Mouse (Mus musculus): ENCODE results near the gene Rabl3. TPM values are rescaled to one million over a fixed set of nuclear protein-coding genes. Genes with fewer than 3 reads are reported as not detected.

The Rabl3 gene
- polyA plus RNA-seq, 1 experiment from 2014 or later = 19.8 TPM

GRCm38 (mm10) chr16:37580651-37581050, 41.0 kb downstream of the Rabl3 start:
- Histone ChIP-seq H3K4me2 (peak overlapping the region; percentile 24), H3K9ac (no peak overlapping the region), H3K4me1 (peaks cover 17% of the 10 kb centered on the region), H3K4me3 (peak overlapping the region; percentile 25), H3K27ac (peak overlapping the region; percentile 54; the same call in 1 of the 2 replicates), H3K36me3 (no peaks in the 10 kb centered on the region), H3K9me3 (replicated peaks) (no peaks in the 10 kb centered on the region), H3K27me3 (replicated peaks) (peaks cover 8% of the 10 kb centered on the region)
- 61% methylated on average over 4 of the region's 4 CpGs for WGBS (ENCODE audit: insufficient replicate concordance)
- ATAC-seq = no peak

- WGBS (ENCODE audit: insufficient replicate concordance) = 74% methylated on average over 3 of the region's 3 CpGs
- H3K4me3 ChIP-seq = no peak overlapping the region
- H3K4me2 ChIP-seq = no peak overlapping the region
- H3K9ac ChIP-seq = no peak overlapping the region
- H3K27me3 ChIP-seq (replicated peaks) = peaks cover 11% of the 10 kb centered on the region
- no peaks in the 10 kb centered on the region for H3K9me3 ChIP-seq (replicated peaks)
- H3K27ac ChIP-seq = no peak overlapping the region
- no peak for ATAC-seq
- H3K4me1 ChIP-seq = peaks cover 17% of the 10 kb centered on the region
- H3K36me3 ChIP-seq = no peaks in the 10 kb centered on the region
Measured at GRCm38 (mm10) chr16:37581901-37582300, 42.2 kb downstream of the Rabl3 start.

- Histone ChIP-seq H3K4me2 (no peak overlapping the region), H3K27ac (no peak overlapping the region)
Measured at GRCm38 (mm10) chr16:37583306-37583705, 43.6 kb downstream of the Rabl3 start.

DNA sequence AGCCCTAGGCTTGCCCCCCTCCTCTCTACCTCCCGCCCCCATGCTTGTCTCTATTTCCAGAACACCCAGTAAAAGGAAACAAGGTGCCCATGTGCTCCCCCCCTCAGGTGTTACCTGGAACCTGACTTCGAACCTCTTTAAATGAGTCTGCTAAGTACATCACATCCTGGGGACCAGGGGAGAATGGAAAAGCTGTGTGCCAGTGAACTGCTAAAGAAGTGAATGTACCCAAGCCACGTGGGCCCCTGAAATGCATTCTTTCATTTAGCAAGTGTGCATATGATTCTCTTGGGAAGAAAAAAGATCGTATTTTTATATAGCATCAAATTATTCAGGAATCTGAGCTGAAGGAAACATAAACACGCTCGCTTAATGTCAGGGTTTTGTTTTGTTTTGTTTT, 44.1 kb downstream of the Rabl3 start:
- ATAC-seq = no peak
- WGBS (ENCODE audit: insufficient replicate concordance) = 50% methylated on average over 6 of the region's 6 CpGs
- Histone ChIP-seq H3K27me3 (replicated peaks) (peaks cover 11% of the 10 kb centered on the region), H3K4me1 (peaks cover 17% of the 10 kb centered on the region), H3K9ac (no peak overlapping the region), H3K27ac (peak overlapping the region; percentile 30; the same call in 1 of the 2 replicates), H3K9me3 (replicated peaks) (no peaks in the 10 kb centered on the region), H3K4me3 (peak overlapping the region; percentile 24; the same call in 1 of the 2 replicates), H3K4me2 (peak overlapping the region; percentile 50), H3K36me3 (no peaks in the 10 kb centered on the region)

More at GRCm38 (mm10) chr16:37583306-37583705, 43.6 kb downstream of the Rabl3 start:
- Histone ChIP-seq H3K9ac (no peak overlapping the region), H3K27me3 (replicated peaks) (peaks cover 11% of the 10 kb centered on the region), H3K4me3 (no peak overlapping the region), H3K9me3 (replicated peaks) (no peaks in the 10 kb centered on the region), H3K36me3 (no peaks in the 10 kb centered on the region), H3K4me1 (peaks cover 17% of the 10 kb centered on the region)
- WGBS (ENCODE audit: insufficient replicate concordance) = 82% methylated on average over 3 of the region's 3 CpGs
- no peak for ATAC-seq

GRCm38 (mm10) chr16:37584218-37585035, 44.7 kb downstream of the Rabl3 start:
- Histone ChIP-seq H3K27me3 (replicated peaks) (peaks cover 11% of the 10 kb centered on the region), H3K9ac (no peak overlapping the region), H3K27ac (peak overlapping the region; percentile 61), H3K36me3 (no peaks in the 10 kb centered on the region), H3K4me3 (peak overlapping the region; percentile 24), H3K4me1 (peaks cover 17% of the 10 kb centered on the region), H3K9me3 (replicated peaks) (no peaks in the 10 kb centered on the region), H3K4me2 (peak overlapping the region; percentile 50)
- ATAC-seq = peak; percentile 62
- 9% methylated on average over 25 of the region's 25 CpGs for WGBS (ENCODE audit: insufficient replicate concordance)

DNA sequence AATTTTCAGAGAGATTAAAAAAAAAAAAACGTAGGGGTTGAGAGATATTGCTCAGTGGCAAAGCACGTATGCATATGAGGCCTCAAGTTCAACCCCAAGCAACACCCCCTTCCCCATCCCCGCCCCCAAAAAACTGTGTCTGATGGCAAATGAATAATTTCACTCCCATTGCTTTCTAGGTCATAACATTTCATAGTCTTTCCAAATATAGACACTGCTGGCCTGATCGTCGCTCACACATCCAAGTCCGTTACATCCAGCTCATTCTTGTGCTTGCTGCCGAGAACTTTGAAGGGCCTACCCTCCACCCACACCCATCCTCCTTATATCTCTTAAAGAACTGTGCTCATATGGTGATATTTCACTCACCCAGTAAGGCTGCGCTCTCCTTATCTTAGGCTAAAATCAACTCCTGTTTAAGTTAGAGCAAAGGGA, 45.5 kb downstream of the Rabl3 start:
- no peaks in the 10 kb centered on the region for H3K9me3 ChIP-seq (replicated peaks)
- H3K27ac ChIP-seq = no peak overlapping the region
- no peak overlapping the region for H3K9ac ChIP-seq
- H3K4me1 ChIP-seq = peaks cover 17% of the 10 kb centered on the region
- no peaks in the 10 kb centered on the region for H3K36me3 ChIP-seq
- H3K4me2 ChIP-seq = no peak overlapping the region
- no peak overlapping the region for H3K4me3 ChIP-seq
- no peak for ATAC-seq
- 63% methylated on average over 8 of the region's 8 CpGs for WGBS (ENCODE audit: insufficient replicate concordance)
- peaks cover 11% of the 10 kb centered on the region for H3K27me3 ChIP-seq (replicated peaks)

DNA sequence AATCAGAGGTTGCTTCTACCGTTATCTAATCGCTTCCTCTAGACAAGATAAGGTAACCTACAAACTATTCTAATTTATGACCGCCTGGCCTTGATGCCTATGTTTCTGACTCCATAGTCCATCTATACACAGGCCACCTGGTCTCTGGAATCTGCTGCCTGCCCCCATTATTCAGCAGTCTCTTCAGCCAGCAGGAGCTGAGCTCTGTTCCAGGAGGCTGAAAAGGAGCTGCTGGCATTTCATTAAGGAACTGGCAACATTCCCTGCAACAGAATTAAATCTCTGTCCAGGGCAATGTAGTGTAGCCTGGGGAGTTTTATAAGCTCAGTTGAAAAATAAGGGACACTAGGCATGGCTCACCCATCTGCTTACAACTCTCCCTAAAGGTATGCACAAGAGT, 51.2 kb downstream of the Rabl3 start:
- Histone ChIP-seq H3K27ac (no peak overlapping the region), H3K4me2 (no peak overlapping the region), H3K4me3 (no peak overlapping the region), H3K9ac (no peak overlapping the region), H3K4me1 (no peaks in the 10 kb centered on the region), H3K36me3 (no peaks in the 10 kb centered on the region), H3K9me3 (replicated peaks) (no peaks in the 10 kb centered on the region), H3K27me3 (replicated peaks) (no peaks in the 10 kb centered on the region)
- 59% methylated on average over 3 of the region's 3 CpGs for WGBS (ENCODE audit: insufficient replicate concordance)
- ATAC-seq = no peak

DNA sequence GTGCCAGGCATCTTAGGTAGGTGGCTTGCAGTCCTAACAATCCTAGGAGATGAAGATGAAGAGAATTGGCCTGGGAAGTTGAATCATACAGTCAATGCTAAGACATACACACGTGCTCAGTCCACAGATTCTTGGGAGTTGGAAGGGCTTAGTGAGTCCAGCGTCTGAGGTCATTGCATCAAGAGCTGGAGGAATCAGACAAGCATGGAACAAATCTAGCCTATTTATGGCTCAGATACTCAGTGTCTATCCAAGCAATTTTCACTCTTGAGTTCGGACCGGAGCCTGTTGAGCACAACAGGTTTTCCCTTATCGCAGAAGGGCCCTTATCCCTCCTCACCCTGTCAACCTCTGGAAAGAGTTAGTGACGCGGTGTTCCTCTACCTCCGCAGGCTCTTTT, 51.9 kb downstream of the Rabl3 start:
- ATAC-seq = no peak
- no peaks in the 10 kb centered on the region for H3K36me3 ChIP-seq
- H3K4me1 ChIP-seq = no peaks in the 10 kb centered on the region
- H3K4me2 ChIP-seq = no peak overlapping the region
- H3K9me3 ChIP-seq (replicated peaks) = no peaks in the 10 kb centered on the region
- H3K27me3 ChIP-seq (replicated peaks) = no peaks in the 10 kb centered on the region
- H3K4me3 ChIP-seq = no peak overlapping the region
- 76% methylated on average over 8 of the region's 8 CpGs for WGBS (ENCODE audit: insufficient replicate concordance)
- H3K27ac ChIP-seq = no peak overlapping the region
- no peak overlapping the region for H3K9ac ChIP-seq

GRCm38 (mm10) chr16:37597412-37597811, 57.7 kb downstream of the Rabl3 start:
- Histone ChIP-seq H3K4me1 (no peaks in the 10 kb centered on the region), H3K9ac (no peak overlapping the region), H3K4me3 (no peak overlapping the region), H3K4me2 (no peak overlapping the region), H3K27me3 (replicated peaks) (no peaks in the 10 kb centered on the region), H3K27ac (no peak overlapping the region), H3K36me3 (no peaks in the 10 kb centered on the region), H3K9me3 (replicated peaks) (no peaks in the 10 kb centered on the region)
- 46% methylated on average over 5 of the region's 5 CpGs for WGBS (ENCODE audit: insufficient replicate concordance)
- ATAC-seq = no peak

DNA sequence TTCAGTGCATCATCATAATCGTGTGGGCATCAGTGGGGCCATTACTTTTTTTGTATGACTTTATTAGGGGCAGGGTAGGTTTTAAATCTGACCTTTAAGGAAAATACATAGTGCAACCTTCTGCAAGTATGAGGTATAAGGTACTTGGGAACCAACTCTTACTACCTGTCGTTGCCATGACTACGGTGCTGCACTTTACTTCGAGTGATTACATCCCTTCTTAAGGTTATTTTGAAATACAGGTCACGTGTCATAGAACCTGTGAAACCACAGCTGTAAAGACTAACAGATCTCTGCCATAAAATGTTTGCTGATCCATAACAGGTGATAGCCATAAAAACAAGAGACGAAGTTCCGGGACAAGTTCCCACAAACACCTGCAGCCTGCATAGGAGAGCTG, 58.8 kb downstream of the Rabl3 start:
- H3K4me2 ChIP-seq = no peak overlapping the region
- H3K4me3 ChIP-seq = no peak overlapping the region
- no peak overlapping the region for H3K9ac ChIP-seq
- H3K27me3 ChIP-seq (replicated peaks) = no peaks in the 10 kb centered on the region
- no peaks in the 10 kb centered on the region for H3K9me3 ChIP-seq (replicated peaks)
- no peak for ATAC-seq
- no peaks in the 10 kb centered on the region for H3K4me1 ChIP-seq
- no peaks in the 10 kb centered on the region for H3K36me3 ChIP-seq
- 83% methylated on average over 7 of the region's 7 CpGs for WGBS (ENCODE audit: insufficient replicate concordance)
- H3K27ac ChIP-seq = no peak overlapping the region

GRCm38 (mm10) chr16:37599326-37599725, 59.6 kb downstream of the Rabl3 start:
- Histone ChIP-seq H3K27ac (no peak overlapping the region), H3K36me3 (no peaks in the 10 kb centered on the region), H3K4me3 (no peak overlapping the region), H3K4me1 (no peaks in the 10 kb centered on the region), H3K9ac (no peak overlapping the region), H3K4me2 (no peak overlapping the region), H3K9me3 (replicated peaks) (no peaks in the 10 kb centered on the region), H3K27me3 (replicated peaks) (no peaks in the 10 kb centered on the region)
- no peak for ATAC-seq
- WGBS (ENCODE audit: insufficient replicate concordance) = 59% methylated on average over 3 of the region's 3 CpGs

DNA sequence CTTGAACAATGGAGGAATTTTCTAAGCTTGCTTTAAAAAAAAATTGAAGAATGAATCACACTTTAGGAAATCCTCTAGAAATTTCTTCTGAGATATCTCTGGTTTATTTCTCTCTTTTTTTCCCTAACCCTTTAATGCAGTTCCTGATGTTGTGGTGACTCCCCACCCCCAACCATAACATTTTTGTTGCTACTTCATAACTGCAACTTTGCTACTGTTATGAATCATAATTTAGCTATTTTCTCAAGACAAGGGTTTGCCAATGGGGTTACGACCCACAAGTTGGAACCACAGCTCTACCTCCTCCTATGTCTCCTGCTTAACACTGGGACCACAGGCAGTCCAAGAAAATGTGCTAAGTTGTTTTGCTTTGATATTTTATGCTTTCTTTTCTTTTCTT, 63.7 kb downstream of the Rabl3 start:
- 63% methylated on average over 1 of the region's 1 CpGs for WGBS (ENCODE audit: insufficient replicate concordance)
- Histone ChIP-seq H3K4me2 (no peak overlapping the region), H3K27me3 (replicated peaks) (no peaks in the 10 kb centered on the region), H3K27ac (no peak overlapping the region), H3K9ac (no peak overlapping the region), H3K4me1 (no peaks in the 10 kb centered on the region), H3K36me3 (no peaks in the 10 kb centered on the region), H3K9me3 (replicated peaks) (no peaks in the 10 kb centered on the region), H3K4me3 (no peak overlapping the region)
- no peak for ATAC-seq
